ENCODE assay signal across 8 mouse cellular contexts in genomic region chr13:38152429-38153035, GRCm38 (mm10). TPM values are rescaled to one million over a fixed set of nuclear protein-coding genes. Genes with fewer than 3 reads are reported as not detected.
A peak's percentile ranks its signal among the peaks of the same experiment; 100 is the strongest.
DNase-seq lines count a peak whose midpoint lies in the region; ATAC-seq and TF ChIP-seq lines count a peak whose summit lies in the region.

No protein-coding gene starts in this region.

- no peaks in the 10 kb centered on the region for H3K36me3 ChIP-seq in ES-E14 (ENCODE audit: control insufficient read depth, insufficient read depth, low read length, poor library complexity, severe bottlenecking)
- H3K36me3 ChIP-seq in heart, embryonic 12.5 days = no peaks in the 10 kb centered on the region
- H3K36me3 ChIP-seq in kidney, embryonic 16.5 days (ENCODE audit: insufficient read depth, low read length) = no peaks in the 10 kb centered on the region
- no peaks in the 10 kb centered on the region for H3K36me3 ChIP-seq in splenic B cell, adult 2 months (ENCODE audit: control insufficient read depth, insufficient read depth, low read length, poor library complexity, severe bottlenecking)

- H3K9ac ChIP-seq in ES-E14 (ENCODE audit: insufficient read depth, low read depth, low read length, poor library complexity, severe bottlenecking) = peak overlapping the region; percentile 46; the same call in 1 of the 2 replicates
- peak overlapping the region; percentile 92 for H3K9ac ChIP-seq in heart, embryonic 12.5 days
- H3K9ac ChIP-seq in kidney, embryonic 16.5 days (replicated peaks; ENCODE audit: low read length) = peak overlapping the region; percentile 75

- H3K27me3 ChIP-seq in heart, embryonic 12.5 days (replicated peaks) = no peaks in the 10 kb centered on the region
- peaks cover 25% of the 10 kb centered on the region for H3K27me3 ChIP-seq in kidney, embryonic 16.5 days (ENCODE audit: insufficient read depth, low read length)
- H3K27me3 ChIP-seq in splenic B cell, adult 2 months (ENCODE audit: control insufficient read depth, insufficient read depth, low read length, poor library complexity, severe bottlenecking) = no peaks in the 10 kb centered on the region

- under 1% methylated on average over 31 of the region's 31 CpGs for WGBS in heart, embryonic 12.5 days
- 0% methylated on average over 31 of the region's 31 CpGs for WGBS in kidney, embryonic 16.5 days

- H3K9me3 ChIP-seq in ES-E14 (ENCODE audit: control insufficient read depth, insufficient read depth, low read depth, low read length) = no peaks in the 10 kb centered on the region
- no peaks in the 10 kb centered on the region for H3K9me3 ChIP-seq in heart, embryonic 12.5 days (replicated peaks)
- H3K9me3 ChIP-seq in kidney, embryonic 16.5 days (ENCODE audit: low read length) = no peaks in the 10 kb centered on the region

- DNase-seq in ES-E14 (ENCODE audit: low read depth, low spot score) = no peak
- peak; percentile 4 for DNase-seq in adrenal gland, postnatal 25 days
- peak; percentile 20 for DNase-seq in lung, postnatal 14 days
- peak; percentile 23 for DNase-seq in splenic B cell, adult 2 months (ENCODE audit: low read depth, low spot score)
- no peak for DNase-seq in natural killer cell, adult 2 months (ENCODE audit: low spot score in 2 of 2)
- no peak for DNase-seq in cerebellum, postnatal 36 days

- peak overlapping the region; percentile 66 for H3K4me2 ChIP-seq in heart, embryonic 12.5 days
- H3K4me2 ChIP-seq in kidney, embryonic 16.5 days (replicated peaks; ENCODE audit: low read depth, low read length) = peak overlapping the region; percentile 93

- in situ Hi-C loops in ES-E14 (cut with MboI; ENCODE audit: low sequenced_read_pairs in 2 of 2, unreplicated experiment in 2 of 2) = no loop called here

- peak overlapping the region; percentile 69 to 79 for H3K4me3 ChIP-seq in ES-E14 (ENCODE audit: insufficient read depth in 1 of 2, low read depth in 1 of 2, low read length in 2 of 2, poor library complexity in 1 of 2, severe bottlenecking in 1 of 2)
- H3K4me3 ChIP-seq in heart, embryonic 12.5 days = peak overlapping the region; percentile 76
- H3K4me3 ChIP-seq in kidney, embryonic 16.5 days (ENCODE audit: low read length) = peak overlapping the region; percentile 57

- peaks cover 2% of the 10 kb centered on the region in 2 experiments; a peak in 1 of 4 replicates for H3K4me1 ChIP-seq in ES-E14 (ENCODE audit: control insufficient read depth in 2 of 2, insufficient read depth in 2 of 2, low read length in 2 of 2, poor library complexity in 1 of 2)
- H3K4me1 ChIP-seq in heart, embryonic 12.5 days (replicated peaks) = peaks cover 50% of the 10 kb centered on the region
- H3K4me1 ChIP-seq in kidney, embryonic 16.5 days (ENCODE audit: insufficient read depth, low read length) = peaks cover 25% of the 10 kb centered on the region; the same call in 1 of the 2 replicates

- no peak for ATAC-seq in heart, embryonic 12.5 days (ENCODE audit: insufficient number of reproducible peaks, low FRiP score)
- ATAC-seq in kidney, embryonic 16.5 days (ENCODE audit: low FRiP score, low TSS enrichment) = peak; percentile 41

- H3K27ac ChIP-seq in ES-E14 (ENCODE audit: insufficient read depth, low read depth, low read length, poor library complexity, severe bottlenecking) = no peak overlapping the region
- peak overlapping the region; percentile 97 for H3K27ac ChIP-seq in heart, embryonic 12.5 days (ENCODE audit: poor library complexity, severe bottlenecking)
- no peak overlapping the region; the same call in 1 of the 2 replicates for H3K27ac ChIP-seq in kidney, embryonic 16.5 days (ENCODE audit: low read length)

TF ChIP-seq in ES-E14, 5 proteins besides CTCF, POLR2A, EP300 and RAD21:
- TF ChIP-seq HCFC1 (IDR thresholded peaks at IDR 0.05; ENCODE audit: borderline replicate concordance, insufficient read depth, low read length) (no peak), MAFK (IDR thresholded peaks at IDR 0.05; ENCODE audit: insufficient read depth, low read depth, low read length) (no peak), ZC3H11A (IDR thresholded peaks at IDR 0.05; ENCODE audit: borderline replicate concordance, low read depth, low read length) (no peak), CHD2 (IDR thresholded peaks at IDR 0.05; ENCODE audit: low read depth, low read length) (no peak), ZNF384 (IDR thresholded peaks at IDR 0.05; ENCODE audit: low read depth, low read length) (no peak)

RNA-seq across cellular contexts. Expression of gene Dsp, which starts 1.4 kb away (rescaled TPM):
- total RNA-seq in ES-E14 (2012; rRNA removed) = 29.4 and 29.9 TPM in 2 replicates
- 1.3 and 1.6 TPM in 2 replicates for total RNA-seq in adrenal gland, postnatal 25 days (2021)
- 48.7 and 55.8 TPM in 2 replicates for polyA plus RNA-seq in heart, embryonic 12.5 days (2016; fragmentation: Nextera tagmentation; extraction: Ambion mirVana)
- polyA plus RNA-seq in kidney, embryonic 16.5 days (2015; fragmentation: Nextera tagmentation; extraction: Ambion mirVana) = 5.3 TPM in 2 replicates

RNA-seq across cellular contexts. Expression of gene Snrnp48, which starts 52.2 kb away (rescaled TPM):
- total RNA-seq in ES-E14 (2012; rRNA removed) = 74.8 and 83.8 TPM in 2 replicates
- 22.7 and 27.7 TPM in 2 replicates for total RNA-seq in adrenal gland, postnatal 25 days (2021)
- polyA plus RNA-seq in heart, embryonic 12.5 days (2016; fragmentation: Nextera tagmentation; extraction: Ambion mirVana) = 28.2 and 30.2 TPM in 2 replicates
- polyA plus RNA-seq in kidney, embryonic 16.5 days (2015; fragmentation: Nextera tagmentation; extraction: Ambion mirVana) = 32.3 and 37.3 TPM in 2 replicates

Comparison
In these comparisons a context has a peak if more than half of its experiments do, and no peak if none do; other contexts are left out.
1. DNase-seq: peak in adrenal gland, postnatal 25 days (single experiment), lung, postnatal 14 days (single experiment) and splenic B cell, adult 2 months (single experiment); none in ES-E14 (single experiment), natural killer cell, adult 2 months (0 of 2) and cerebellum, postnatal 36 days (0 of 2).
2. RNA of gene Dsp, which starts 1.4 kb away (total RNA-seq): 29.4 to 29.9 TPM in ES-E14; 1.3 to 1.6 TPM in adrenal gland, postnatal 25 days; every median in the first group is over 10 times any median in the second.
3. Peak in every context shown above with its lines, with median percentiles within 50 percentile points of each other: H3K4me3 ChIP-seq and H3K9ac ChIP-seq.